Mouse (Mus musculus): ENCODE results near the gene Rps12-ps3. TPM values are rescaled to one million over a fixed set of nuclear protein-coding genes. Genes with fewer than 3 reads are reported as not detected.

Rps12-ps3 gene
- polyA plus RNA-seq, 1 experiment from 2014 or later: 6.0 TPM

DNA sequence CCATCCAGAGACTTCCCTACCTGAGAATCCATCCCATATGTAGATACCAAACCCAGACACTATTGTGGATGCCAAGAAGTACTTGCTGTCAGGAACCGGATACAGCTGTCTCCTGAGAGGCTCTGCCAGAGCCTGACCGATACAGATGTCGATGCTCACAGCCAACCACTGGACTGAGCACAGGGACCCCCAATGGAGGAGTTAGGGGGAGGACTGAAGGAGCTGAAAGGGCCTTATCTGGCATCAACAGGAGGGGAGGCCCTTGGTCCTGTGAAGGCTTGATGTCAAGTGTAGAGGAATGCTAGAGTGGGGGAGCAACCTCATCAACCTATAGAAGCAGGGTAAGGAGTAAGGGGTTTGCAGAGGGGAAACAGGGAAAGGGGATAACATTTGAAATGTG is 30.7 kb downstream of the Rps12-ps3 start:
- peaks cover 12% of the 10 kb centered on the region for H3K4me1 ChIP-seq (replicated peaks)
- peaks cover 35% of the 10 kb centered on the region for H3K27me3 ChIP-seq
- H3K4me3 ChIP-seq: no peak overlapping the region
- no peak overlapping the region for H3K27ac ChIP-seq
- WGBS: 22% methylated on average over 3 of the region's 3 CpGs
- H3K36me3 ChIP-seq: no peaks in the 10 kb centered on the region
- no peak overlapping the region for H3K9ac ChIP-seq
- H3K4me2 ChIP-seq: no peak overlapping the region
- ATAC-seq (replicated peaks; ENCODE audit: insufficient number of reproducible peaks, insufficient read depth, low FRiP score, low read depth): no peak
- H3K9me3 ChIP-seq (replicated peaks): no peaks in the 10 kb centered on the region

DNA sequence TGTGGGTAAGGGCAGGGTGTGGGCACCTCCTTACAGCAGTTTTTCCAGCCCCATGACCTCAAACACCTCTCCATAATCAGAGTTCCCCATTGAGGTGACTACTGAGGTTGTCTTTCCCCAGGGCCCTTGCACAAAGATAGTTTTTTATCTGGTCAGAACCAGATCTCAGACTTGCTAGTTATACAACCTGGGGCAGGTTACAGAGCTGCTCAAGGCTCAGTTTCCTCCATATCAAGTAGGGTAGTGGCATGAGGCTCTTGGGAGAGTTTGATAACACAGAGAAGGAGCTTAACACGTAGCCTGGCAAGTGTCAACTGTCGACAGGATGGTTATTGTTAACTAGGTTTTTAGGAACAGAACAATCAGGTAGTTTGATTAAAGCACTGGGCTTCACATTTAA is 32.8 kb downstream of the Rps12-ps3 start:
- no peak overlapping the region for H3K4me2 ChIP-seq
- 27% methylated on average over 2 of the region's 2 CpGs for WGBS
- H3K27ac ChIP-seq: no peak overlapping the region
- H3K27me3 ChIP-seq: peaks cover 32% of the 10 kb centered on the region
- no peaks in the 10 kb centered on the region for H3K36me3 ChIP-seq
- no peaks in the 10 kb centered on the region for H3K9me3 ChIP-seq (replicated peaks)
- H3K4me3 ChIP-seq: no peak overlapping the region
- no peak overlapping the region for H3K9ac ChIP-seq
- peaks cover 12% of the 10 kb centered on the region for H3K4me1 ChIP-seq (replicated peaks)
- ATAC-seq (replicated peaks; ENCODE audit: insufficient number of reproducible peaks, insufficient read depth, low FRiP score, low read depth): no peak

DNA sequence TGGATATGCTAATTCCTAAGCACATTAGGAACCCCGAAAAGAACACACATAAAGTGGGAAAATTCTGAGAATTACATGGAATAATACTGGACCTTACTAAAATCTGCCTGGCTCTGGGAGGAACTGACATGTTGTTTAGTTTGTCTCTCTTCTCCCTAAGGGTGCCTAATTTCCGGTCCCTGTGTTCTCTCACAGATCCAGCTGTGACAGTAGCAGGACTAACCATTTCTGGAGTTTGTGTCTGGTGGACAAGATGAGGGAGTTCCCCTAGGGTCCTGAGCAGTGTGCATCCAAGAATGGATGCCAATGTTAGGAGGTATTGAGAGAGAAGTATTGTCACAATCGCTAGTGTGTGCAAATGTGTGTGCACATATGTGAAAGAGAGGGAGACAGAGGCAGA is 34.3 kb downstream of the Rps12-ps3 start:
- Histone ChIP-seq H3K9ac (no peak overlapping the region), H3K4me3 (no peak overlapping the region), H3K4me2 (no peak overlapping the region), H3K27me3 (peaks cover 35% of the 10 kb centered on the region), H3K36me3 (no peaks in the 10 kb centered on the region), H3K27ac (no peak overlapping the region), H3K4me1 (replicated peaks) (peaks cover 12% of the 10 kb centered on the region), H3K9me3 (replicated peaks) (no peaks in the 10 kb centered on the region)
- WGBS: 67% methylated on average over 3 of the region's 3 CpGs
- ATAC-seq (replicated peaks; ENCODE audit: insufficient number of reproducible peaks, insufficient read depth, low FRiP score, low read depth): no peak

DNA sequence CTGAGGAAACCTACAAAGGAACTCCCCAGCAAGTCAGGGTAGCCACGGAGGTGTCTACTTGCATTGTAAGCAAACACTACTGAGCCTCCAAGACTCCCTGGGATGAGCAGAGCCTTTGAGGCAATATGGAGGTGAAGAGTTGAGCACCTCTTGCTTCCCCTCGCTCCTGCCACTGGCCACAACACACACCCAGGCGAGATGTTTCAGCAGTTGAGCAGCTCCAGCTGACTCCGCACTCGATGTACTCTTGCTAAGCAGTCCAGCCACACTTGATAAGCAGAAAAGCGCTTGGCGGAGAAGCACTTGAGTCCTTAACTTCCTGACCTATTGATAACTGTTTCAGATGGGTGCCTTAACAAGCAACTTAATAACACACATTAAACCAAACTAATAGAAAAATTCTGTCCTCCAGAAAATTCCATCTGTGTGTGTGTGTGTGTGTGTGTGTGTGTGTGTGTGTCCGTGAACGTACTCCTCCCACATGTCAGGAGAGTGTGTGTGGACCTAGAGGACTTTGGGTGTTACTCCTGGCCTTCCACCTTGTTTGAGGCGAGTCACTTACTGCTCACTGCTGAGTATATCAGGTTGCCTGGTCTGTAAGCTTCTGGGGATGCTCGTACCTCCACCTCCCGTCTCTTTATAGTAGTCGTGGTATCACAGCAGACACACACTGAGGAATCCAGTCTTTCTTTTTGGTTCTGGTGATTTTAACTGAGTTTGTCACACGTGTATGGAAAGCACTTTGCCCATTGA is 34.9 kb downstream of the Rps12-ps3 start:
- H3K4me1 ChIP-seq (replicated peaks): peaks cover 12% of the 10 kb centered on the region
- no peak overlapping the region for H3K27ac ChIP-seq
- H3K9me3 ChIP-seq (replicated peaks): no peaks in the 10 kb centered on the region
- no peak overlapping the region for H3K4me3 ChIP-seq
- 44% methylated on average over 14 of the region's 14 CpGs for WGBS
- no peak overlapping the region for H3K9ac ChIP-seq
- H3K36me3 ChIP-seq: no peaks in the 10 kb centered on the region
- peaks cover 32% of the 10 kb centered on the region for H3K27me3 ChIP-seq
- no peak for ATAC-seq (replicated peaks; ENCODE audit: insufficient number of reproducible peaks, insufficient read depth, low FRiP score, low read depth)
- no peak overlapping the region for H3K4me2 ChIP-seq

DNA sequence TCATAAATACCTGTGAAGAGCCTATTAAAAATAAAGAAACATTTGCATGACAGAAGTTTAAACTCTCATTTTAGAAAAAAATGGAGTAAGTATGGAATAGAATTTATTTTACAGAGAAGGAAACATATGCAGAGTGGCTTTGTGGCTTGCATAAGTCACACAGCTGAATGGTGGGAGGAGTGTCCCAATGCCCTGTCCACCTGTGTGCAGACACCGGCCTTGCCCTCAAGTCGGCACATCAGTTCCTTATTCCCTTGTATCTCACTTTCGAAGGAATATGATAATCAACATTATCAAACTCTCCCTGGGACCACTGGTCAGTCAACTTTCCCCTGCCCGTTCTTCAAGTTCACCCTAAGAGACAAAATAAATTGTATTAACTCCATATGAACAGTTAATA is 35.8 kb downstream of the Rps12-ps3 start:
- ATAC-seq (replicated peaks; ENCODE audit: insufficient number of reproducible peaks, insufficient read depth, low FRiP score, low read depth): no peak
- H3K27me3 ChIP-seq: peaks cover 24% of the 10 kb centered on the region
- no peaks in the 10 kb centered on the region for H3K9me3 ChIP-seq (replicated peaks)
- H3K9ac ChIP-seq: no peak overlapping the region
- peaks cover 8% of the 10 kb centered on the region for H3K4me1 ChIP-seq (replicated peaks)
- 76% methylated on average over 4 of the region's 4 CpGs for WGBS
- no peaks in the 10 kb centered on the region for H3K36me3 ChIP-seq
- H3K27ac ChIP-seq: no peak overlapping the region
- H3K4me2 ChIP-seq: no peak overlapping the region
- H3K4me3 ChIP-seq: no peak overlapping the region

DNA sequence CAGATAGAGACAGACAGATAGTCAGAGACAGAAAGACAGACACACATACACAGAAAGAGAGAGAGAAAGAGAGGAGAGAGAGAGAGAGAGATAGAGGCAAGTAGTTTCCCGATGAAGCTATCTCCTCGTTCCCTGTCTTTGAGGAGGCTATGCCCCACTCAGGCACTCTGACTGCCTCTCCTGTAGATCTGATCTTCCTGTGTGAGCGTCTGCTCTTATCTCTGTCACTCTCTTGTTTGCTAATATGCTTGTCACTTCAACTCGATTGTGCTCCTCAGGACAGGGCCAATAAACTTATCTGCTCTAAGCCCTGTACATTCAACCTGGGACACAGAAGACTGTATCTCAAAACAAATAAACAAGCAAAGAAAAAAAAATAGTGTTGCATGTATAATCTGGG is 37.1 kb downstream of the Rps12-ps3 start:
- no peak overlapping the region for H3K9ac ChIP-seq
- peaks cover 8% of the 10 kb centered on the region for H3K4me1 ChIP-seq (replicated peaks)
- H3K4me2 ChIP-seq: no peak overlapping the region
- H3K27ac ChIP-seq: no peak overlapping the region
- H3K27me3 ChIP-seq: peaks cover 16% of the 10 kb centered on the region
- ATAC-seq (replicated peaks; ENCODE audit: insufficient number of reproducible peaks, insufficient read depth, low FRiP score, low read depth): no peak
- no peak overlapping the region for H3K4me3 ChIP-seq
- H3K36me3 ChIP-seq: no peaks in the 10 kb centered on the region
- no peaks in the 10 kb centered on the region for H3K9me3 ChIP-seq (replicated peaks)
- 25% methylated on average over 4 of the region's 4 CpGs for WGBS

DNA sequence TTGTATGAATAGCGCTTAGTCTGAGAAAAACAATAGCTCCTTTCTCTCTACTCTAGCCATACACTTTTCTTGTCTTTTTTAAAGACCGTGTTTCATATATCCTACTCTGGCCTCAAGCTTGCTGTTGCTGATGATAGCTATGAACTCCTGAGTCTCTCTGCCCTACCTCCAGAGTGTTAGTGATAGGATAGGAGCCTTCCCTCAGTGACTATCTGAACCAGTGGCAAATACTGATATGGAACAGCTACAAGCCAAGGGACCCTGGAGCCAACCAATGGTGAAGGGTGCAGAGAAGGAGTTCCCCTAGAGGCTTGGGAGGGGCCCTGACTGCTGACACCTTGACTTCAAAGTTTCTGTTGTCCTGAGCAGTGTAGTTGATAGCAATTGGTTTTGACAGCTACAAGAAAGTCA is 38.4 kb downstream of the Rps12-ps3 start:
- no peak overlapping the region for H3K4me2 ChIP-seq
- H3K4me3 ChIP-seq: no peak overlapping the region
- no peak for ATAC-seq (replicated peaks; ENCODE audit: insufficient number of reproducible peaks, insufficient read depth, low FRiP score, low read depth)
- H3K27me3 ChIP-seq: peaks cover 19% of the 10 kb centered on the region
- no peaks in the 10 kb centered on the region for H3K9me3 ChIP-seq (replicated peaks)
- H3K9ac ChIP-seq: no peak overlapping the region
- 65% methylated on average over 2 of the region's 2 CpGs for WGBS
- H3K4me1 ChIP-seq (replicated peaks): peaks cover 8% of the 10 kb centered on the region; the same call in 1 of the 2 replicates
- no peak overlapping the region for H3K27ac ChIP-seq
- no peaks in the 10 kb centered on the region for H3K36me3 ChIP-seq

GRCm38 (mm10) chr19:59362646-59363045 is 40.6 kb downstream of the Rps12-ps3 start:
- H3K9me3 ChIP-seq (replicated peaks): no peaks in the 10 kb centered on the region
- ATAC-seq (replicated peaks; ENCODE audit: insufficient number of reproducible peaks, insufficient read depth, low FRiP score, low read depth): no peak
- WGBS: 70% methylated on average over 6 of the region's 6 CpGs
- peaks cover 17% of the 10 kb centered on the region for H3K27me3 ChIP-seq
- no peak overlapping the region for H3K4me3 ChIP-seq
- H3K27ac ChIP-seq: no peak overlapping the region
- H3K36me3 ChIP-seq: no peaks in the 10 kb centered on the region
- H3K4me2 ChIP-seq: no peak overlapping the region
- no peak overlapping the region for H3K9ac ChIP-seq
- no peaks in the 10 kb centered on the region for H3K4me1 ChIP-seq (replicated peaks)

- H3K4me2 ChIP-seq: no peak overlapping the region
- H3K36me3 ChIP-seq: no peaks in the 10 kb centered on the region
- no peak overlapping the region for H3K27ac ChIP-seq
- H3K9ac ChIP-seq: no peak overlapping the region
- peaks cover 14% of the 10 kb centered on the region for H3K27me3 ChIP-seq
- no peaks in the 10 kb centered on the region for H3K4me1 ChIP-seq (replicated peaks)
- no peak overlapping the region for H3K4me3 ChIP-seq
- 75% methylated on average over 3 of the region's 3 CpGs for WGBS
- ATAC-seq (replicated peaks; ENCODE audit: insufficient number of reproducible peaks, insufficient read depth, low FRiP score, low read depth): no peak
- H3K9me3 ChIP-seq (replicated peaks): no peaks in the 10 kb centered on the region
These were observed 41.6 kb downstream of the Rps12-ps3 start for GRCm38 (mm10) chr19:59363666-59364065.

GRCm38 (mm10) chr19:59366724-59367123 is 44.6 kb downstream of the Rps12-ps3 start:
- WGBS: 75% methylated on average over 3 of the region's 3 CpGs
- no peak for ATAC-seq (replicated peaks; ENCODE audit: insufficient number of reproducible peaks, insufficient read depth, low FRiP score, low read depth)
- Histone ChIP-seq H3K9me3 (replicated peaks) (no peaks in the 10 kb centered on the region), H3K36me3 (no peaks in the 10 kb centered on the region), H3K9ac (no peak overlapping the region), H3K27me3 (peaks cover 5% of the 10 kb centered on the region; the same call in 1 of the 2 replicates), H3K27ac (no peak overlapping the region), H3K4me3 (no peak overlapping the region), H3K4me2 (no peak overlapping the region), H3K4me1 (replicated peaks) (no peaks in the 10 kb centered on the region)

DNA sequence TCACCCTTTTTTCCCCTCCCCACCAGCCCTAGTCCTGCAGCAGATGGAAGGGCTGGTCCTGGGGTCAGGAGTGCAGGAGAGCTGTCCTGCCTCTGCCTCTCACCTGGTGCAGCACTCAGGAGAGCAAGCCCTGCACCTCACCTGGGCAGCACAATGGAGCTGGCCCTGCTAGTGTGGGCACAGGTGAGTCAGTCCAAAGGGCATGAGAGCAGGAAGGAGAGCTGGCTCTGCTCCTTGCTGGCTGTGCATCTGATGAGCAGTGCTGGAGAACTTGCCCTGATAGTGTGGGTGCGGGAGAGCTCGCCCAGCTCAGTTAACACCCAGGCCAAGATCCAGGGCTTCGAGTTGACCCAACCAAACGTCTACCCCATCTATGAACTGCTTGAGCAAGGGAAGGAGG is 45.8 kb downstream of the Rps12-ps3 start:
- H3K4me2 ChIP-seq: no peak overlapping the region
- H3K4me3 ChIP-seq: no peak overlapping the region
- no peak overlapping the region for H3K27ac ChIP-seq
- H3K9me3 ChIP-seq (replicated peaks): no peaks in the 10 kb centered on the region
- no peaks in the 10 kb centered on the region for H3K36me3 ChIP-seq
- no peak overlapping the region for H3K9ac ChIP-seq
- H3K4me1 ChIP-seq (replicated peaks): no peaks in the 10 kb centered on the region
- 83% methylated on average over 4 of the region's 4 CpGs for WGBS
- H3K27me3 ChIP-seq: peaks cover 5% of the 10 kb centered on the region; the same call in 1 of the 2 replicates
- no peak for ATAC-seq (replicated peaks; ENCODE audit: insufficient number of reproducible peaks, insufficient read depth, low FRiP score, low read depth)

DNA sequence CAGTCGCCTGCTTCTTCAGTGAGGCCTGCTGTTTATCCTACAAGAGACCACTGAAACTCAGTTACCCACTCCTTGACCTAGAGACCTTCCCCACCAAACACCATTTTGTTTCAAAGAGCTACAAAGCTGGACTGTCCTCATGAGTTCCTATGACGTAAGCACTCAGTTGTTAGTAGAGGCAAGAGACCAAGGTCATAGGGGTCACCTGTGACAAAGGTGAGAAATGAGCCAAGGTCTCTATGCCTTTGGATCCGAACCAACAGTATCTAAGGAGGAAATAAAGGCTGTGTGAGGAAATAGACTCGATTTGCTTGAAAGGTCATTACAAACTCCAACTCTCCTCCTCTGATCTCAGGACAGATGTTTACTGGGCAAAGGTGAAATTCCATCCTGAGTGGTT is 48.9 kb downstream of the Rps12-ps3 start:
- Histone ChIP-seq H3K9ac (no peak overlapping the region), H3K36me3 (no peaks in the 10 kb centered on the region), H3K27ac (no peak overlapping the region), H3K27me3 (no peaks in the 10 kb centered on the region), H3K4me1 (replicated peaks) (no peaks in the 10 kb centered on the region), H3K4me3 (no peak overlapping the region), H3K9me3 (replicated peaks) (no peaks in the 10 kb centered on the region), H3K4me2 (no peak overlapping the region)
- 70% methylated on average over 4 of the region's 4 CpGs for WGBS
- ATAC-seq (replicated peaks; ENCODE audit: insufficient number of reproducible peaks, insufficient read depth, low FRiP score, low read depth): no peak

Data from heart, embryonic 15.5 days (tissue).